8 mouse cellular contexts compared by ENCODE assay signal in the genomic region with DNA sequence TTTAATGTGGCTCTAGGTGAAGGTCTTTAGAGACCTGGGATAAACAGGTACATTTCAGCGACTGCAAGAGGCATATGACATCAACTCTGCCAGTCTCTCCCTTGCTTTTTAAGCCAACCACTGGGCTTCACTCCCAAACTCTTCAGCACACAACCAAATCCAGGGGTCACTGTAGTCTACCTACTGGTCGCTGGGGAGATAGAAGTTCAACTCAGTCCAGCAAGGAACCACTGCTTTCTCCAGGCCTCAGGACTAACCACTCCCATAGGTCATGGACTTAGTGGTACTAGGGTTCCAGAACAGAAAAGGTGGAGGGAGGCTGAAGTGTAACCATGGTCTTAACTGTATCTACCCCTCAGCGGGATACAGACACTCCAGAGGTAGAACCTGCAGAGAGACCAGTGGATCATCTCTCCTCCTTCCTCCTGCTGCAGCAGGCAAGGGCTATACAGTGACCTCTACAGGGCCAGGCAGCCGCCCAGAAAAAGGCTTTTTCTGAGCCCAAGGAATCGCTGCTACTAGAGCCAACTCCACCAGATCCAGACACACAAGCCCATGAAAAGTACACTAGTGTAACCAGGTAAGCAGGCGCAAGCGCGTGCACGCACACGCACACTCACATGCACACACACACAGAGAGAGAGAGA. TPM values are rescaled to one million over a fixed set of nuclear protein-coding genes. Genes with fewer than 3 reads are reported as not detected.
DNase-seq lines count a peak whose midpoint lies in the region; ATAC-seq and TF ChIP-seq lines count a peak whose summit lies in the region.

No protein-coding gene starts in this region.

- peaks cover 28 to 30% of the 10 kb centered on the region in 2 experiments for H3K4me1 ChIP-seq in heart, embryonic 14.5 days (ENCODE audit: control insufficient read depth in 2 of 2, insufficient read depth in 2 of 2, low read length in 2 of 2)
- peaks cover 5% of the 10 kb centered on the region; the same call in 1 of the 2 replicates for H3K4me1 ChIP-seq in cortical plate, adult 2 months (ENCODE audit: control insufficient read depth, insufficient read depth, low read length)
- peaks cover 28% of the 10 kb centered on the region for H3K4me1 ChIP-seq in hindbrain, embryonic 12.5 days
- peaks cover 17% of the 10 kb centered on the region for H3K4me1 ChIP-seq in midbrain, embryonic 12.5 days

- peak overlapping the region; percentile 97 for H3K4me2 ChIP-seq in heart, embryonic 14.5 days (ENCODE audit: low read length)
- H3K4me2 ChIP-seq in hindbrain, embryonic 12.5 days (replicated peaks), result peak overlapping the region; percentile 97
- peak overlapping the region; percentile 97 for H3K4me2 ChIP-seq in midbrain, embryonic 12.5 days (replicated peaks)

- H3K4me3 ChIP-seq in heart, embryonic 14.5 days (ENCODE audit: control insufficient read depth in 1 of 2, insufficient read depth in 1 of 2, low read depth in 1 of 2, low read length in 2 of 2), result peak overlapping the region; percentile 57 to 75
- peak overlapping the region; percentile 67 for H3K4me3 ChIP-seq in cortical plate, adult 2 months (ENCODE audit: insufficient read depth, low read length)
- peak overlapping the region; percentile 66 for H3K4me3 ChIP-seq in hindbrain, embryonic 12.5 days
- H3K4me3 ChIP-seq in midbrain, embryonic 12.5 days, result peak overlapping the region; percentile 62; the same call in 1 of the 2 replicates

- no peak for DNase-seq in heart, postnatal 14 days
- no peak for DNase-seq in right cerebral cortex, postnatal 25 days
- DNase-seq in thymus, postnatal 25 days, result no peak
- DNase-seq in left cerebral cortex, adult 18-20 months (ENCODE audit: low spot score in 2 of 2), result no peak

- no peaks in the 10 kb centered on the region for H3K27me3 ChIP-seq in heart, embryonic 14.5 days (ENCODE audit: control insufficient read depth, insufficient read depth, low read length)
- H3K27me3 ChIP-seq in hindbrain, embryonic 12.5 days, result peaks cover 44% of the 10 kb centered on the region
- H3K27me3 ChIP-seq in midbrain, embryonic 12.5 days, result peaks cover 59% of the 10 kb centered on the region

- H3K9me3 ChIP-seq in heart, embryonic 14.5 days (ENCODE audit: control insufficient read depth, low read length), result no peaks in the 10 kb centered on the region
- no peaks in the 10 kb centered on the region for H3K9me3 ChIP-seq in hindbrain, embryonic 12.5 days (replicated peaks)
- H3K9me3 ChIP-seq in midbrain, embryonic 12.5 days, result no peaks in the 10 kb centered on the region

- TF ChIP-seq POLR2A in cortical plate, adult 2 months (IDR thresholded peaks at IDR 0.05; ENCODE audit: extremely low read depth, insufficient read depth, low read length), result no peak

- intact Hi-C loops in heart, postnatal 14 days (cut with DNase I), result no loop called here

- 69% methylated on average over 10 of the region's 10 CpGs for WGBS in heart, embryonic 14.5 days
- 76% methylated on average over 10 of the region's 10 CpGs for WGBS in hindbrain, embryonic 12.5 days
- 71% methylated on average over 10 of the region's 10 CpGs for WGBS in midbrain, embryonic 12.5 days

- no peak for ATAC-seq in heart, embryonic 14.5 days (ENCODE audit: insufficient number of reproducible peaks, insufficient read depth, low FRiP score, low read depth)
- ATAC-seq in hindbrain, embryonic 12.5 days (ENCODE audit: low FRiP score), result no peak
- no peak for ATAC-seq in midbrain, embryonic 12.5 days (ENCODE audit: low FRiP score, low read depth)

- no peak for TF ChIP-seq CTCF in cortical plate, adult 2 months (IDR thresholded peaks at IDR 0.05; ENCODE audit: extremely low read depth, insufficient read depth, low read length)

- peak overlapping the region; percentile 88 for H3K9ac ChIP-seq in heart, embryonic 14.5 days (ENCODE audit: low read length)
- H3K9ac ChIP-seq in hindbrain, embryonic 12.5 days, result peak overlapping the region; percentile 84; the same call in 1 of the 2 replicates
- H3K9ac ChIP-seq in midbrain, embryonic 12.5 days (replicated peaks), result no peak overlapping the region

- 0 out of 2 replicates have a peak, but pooled peaks cover 3% of the 10 kb centered on the region for H3K36me3 ChIP-seq in heart, embryonic 14.5 days (ENCODE audit: control insufficient read depth, insufficient read depth, low read length)
- no peaks in the 10 kb centered on the region for H3K36me3 ChIP-seq in hindbrain, embryonic 12.5 days
- H3K36me3 ChIP-seq in midbrain, embryonic 12.5 days, result no peaks in the 10 kb centered on the region

- peak overlapping the region in 1 of 2 experiments; percentile 25; a peak in 2 of 4 replicates for H3K27ac ChIP-seq in heart, embryonic 14.5 days (replicated peaks in 1 of 2; ENCODE audit: control insufficient read depth in 1 of 2, insufficient read depth in 1 of 2, low read depth in 2 of 2, low read length in 2 of 2)
- H3K27ac ChIP-seq in cortical plate, adult 2 months (ENCODE audit: insufficient read depth, low read length), result no peak overlapping the region; the same call in 1 of the 2 replicates
- no peak overlapping the region for H3K27ac ChIP-seq in hindbrain, embryonic 12.5 days
- no peak overlapping the region for H3K27ac ChIP-seq in midbrain, embryonic 12.5 days (replicated peaks)

RNA-seq across cellular contexts. Expression of a gene that starts 1.3 kb away (rescaled TPM):
- polyA plus RNA-seq in heart, embryonic 14.5 days (2014; fragmentation: Nextera tagmentation; extraction: Ambion mirVana), result 59.6 and 60.9 TPM in 2 replicates
- total RNA-seq in heart, postnatal 14 days (2021), result 100 to 1,000 TPM; 134 TPM
- polyA plus RNA-seq in cortical plate, adult 2 months (2012; rRNA removed), result 68.2 and 69.0 TPM in 2 replicates
- 39.2 and 39.6 TPM in 2 replicates for polyA plus RNA-seq in hindbrain, embryonic 12.5 days (2016; fragmentation: Nextera tagmentation; extraction: Ambion mirVana)
- 26.4 and 33.8 TPM in 2 replicates for polyA plus RNA-seq in midbrain, embryonic 12.5 days (2016; fragmentation: Nextera tagmentation; extraction: Ambion mirVana)
- total RNA-seq in left cerebral cortex, adult 18-20 months (2021), result 10 to 100 TPM; 47.3 to 52.7 TPM

RNA-seq across cellular contexts. Expression of a gene that starts 9.4 kb away (rescaled TPM):
- polyA plus RNA-seq in heart, embryonic 14.5 days (2014; fragmentation: Nextera tagmentation; extraction: Ambion mirVana), result not detected in 2 replicates
- total RNA-seq in heart, postnatal 14 days (2021), result not detected
- polyA plus RNA-seq in cortical plate, adult 2 months (2012; rRNA removed), result 0.34 and 0.50 TPM in 2 replicates
- polyA plus RNA-seq in hindbrain, embryonic 12.5 days (2016; fragmentation: Nextera tagmentation; extraction: Ambion mirVana), result not detected in 2 replicates
- not detected in 2 replicates for polyA plus RNA-seq in midbrain, embryonic 12.5 days (2016; fragmentation: Nextera tagmentation; extraction: Ambion mirVana)
- total RNA-seq in left cerebral cortex, adult 18-20 months (2021), result 1 to 10 TPM; 2.1 TPM

RNA-seq across cellular contexts. Expression of a gene that starts 16.4 kb away (rescaled TPM):
- 7.3 and 7.7 TPM in 2 replicates for polyA plus RNA-seq in heart, embryonic 14.5 days (2014; fragmentation: Nextera tagmentation; extraction: Ambion mirVana)
- total RNA-seq in heart, postnatal 14 days (2021), result 1 to 10 TPM; 2.1 to 4.1 TPM
- 9.7 and 10.8 TPM in 2 replicates for polyA plus RNA-seq in cortical plate, adult 2 months (2012; rRNA removed)
- 14.4 and 15.7 TPM in 2 replicates for polyA plus RNA-seq in hindbrain, embryonic 12.5 days (2016; fragmentation: Nextera tagmentation; extraction: Ambion mirVana)
- polyA plus RNA-seq in midbrain, embryonic 12.5 days (2016; fragmentation: Nextera tagmentation; extraction: Ambion mirVana), result 14.3 and 14.9 TPM in 2 replicates
- total RNA-seq in left cerebral cortex, adult 18-20 months (2021), result 1 to 10 TPM; 4.1 to 7.4 TPM

RNA-seq across cellular contexts. Expression of a gene that starts 16.4 kb away (rescaled TPM):
- 49.1 and 51.1 TPM in 2 replicates for polyA plus RNA-seq in heart, embryonic 14.5 days (2014; fragmentation: Nextera tagmentation; extraction: Ambion mirVana)
- total RNA-seq in heart, postnatal 14 days (2021), result 10 to 100 TPM; 76.7 to 88.2 TPM
- 163 and 192 TPM in 2 replicates for polyA plus RNA-seq in cortical plate, adult 2 months (2012; rRNA removed)
- 85.5 and 86.2 TPM in 2 replicates for polyA plus RNA-seq in hindbrain, embryonic 12.5 days (2016; fragmentation: Nextera tagmentation; extraction: Ambion mirVana)
- 82.2 and 89.6 TPM in 2 replicates for polyA plus RNA-seq in midbrain, embryonic 12.5 days (2016; fragmentation: Nextera tagmentation; extraction: Ambion mirVana)
- 100 to 1,000 TPM; 136 to 153 TPM for total RNA-seq in left cerebral cortex, adult 18-20 months (2021)

RNA-seq across cellular contexts. Expression of a gene that starts 20.6 kb away (rescaled TPM):
- 18.4 and 19.4 TPM in 2 replicates for polyA plus RNA-seq in heart, embryonic 14.5 days (2014; fragmentation: Nextera tagmentation; extraction: Ambion mirVana)
- 10 to 100 TPM; 20.2 to 21.6 TPM for total RNA-seq in heart, postnatal 14 days (2021)
- 53.5 and 53.6 TPM in 2 replicates for polyA plus RNA-seq in cortical plate, adult 2 months (2012; rRNA removed)
- 23.0 and 25.2 TPM in 2 replicates for polyA plus RNA-seq in hindbrain, embryonic 12.5 days (2016; fragmentation: Nextera tagmentation; extraction: Ambion mirVana)
- 23.5 and 25.0 TPM in 2 replicates for polyA plus RNA-seq in midbrain, embryonic 12.5 days (2016; fragmentation: Nextera tagmentation; extraction: Ambion mirVana)
- 10 to 100 TPM; 41.4 to 45.5 TPM for total RNA-seq in left cerebral cortex, adult 18-20 months (2021)
